Mouse (Mus musculus): ENCODE measurements at regions not wholly inside any gene's neighbourhood (a gene's known extent, or its start where the extent isn't known, plus 50 kb on each side); places are given as distances from the start of the nearest gene placed in this dataset.
A peak's percentile ranks its signal among the peaks of the same experiment; 100 is the strongest.

GRCm38 (mm10) chr3:70216096-70216495, 208.7 kb downstream of the Otol1 start:
- no peak for DNase-seq

- DNase-seq = no peak
These were observed 211.4 kb downstream of the Otol1 start for GRCm38 (mm10) chr3:70218757-70219360.

- DNase-seq = no peak
These were observed 216.1 kb downstream of the Otol1 start for GRCm38 (mm10) chr3:70223443-70224065.

- no peak for DNase-seq
These were observed 217.4 kb downstream of the Otol1 start for GRCm38 (mm10) chr3:70224846-70225245.

- DNase-seq = no peak
These were observed 219.8 kb downstream of the Otol1 start for GRCm38 (mm10) chr3:70227165-70227564.

GRCm38 (mm10) chr3:70248655-70249054, 241.2 kb downstream of the Otol1 start:
- DNase-seq = no peak

- DNase-seq = no peak
These were observed 242.5 kb downstream of the Otol1 start for GRCm38 (mm10) chr3:70249922-70250321.

- no peak for DNase-seq
These were observed 243.3 kb downstream of the Otol1 start for GRCm38 (mm10) chr3:70250733-70251132.

- no peak for DNase-seq
These were observed 255.9 kb downstream of the Otol1 start for GRCm38 (mm10) chr3:70263318-70263717.

GRCm38 (mm10) chr3:70288590-70289388, 281.4 kb downstream of the Otol1 start:
- DNase-seq = no peak

- peak; percentile 63 for DNase-seq
These were observed 300.1 kb downstream of the Otol1 start for GRCm38 (mm10) chr3:70307556-70307955.

- DNase-seq = peak; percentile 68
These were observed 300.6 kb downstream of the Otol1 start for GRCm38 (mm10) chr3:70308061-70308461.

GRCm38 (mm10) chr3:70309304-70309703, 301.9 kb downstream of the Otol1 start:
- peak; percentile 48 for DNase-seq

GRCm38 (mm10) chr3:70311055-70311454, 303.6 kb downstream of the Otol1 start:
- no peak for DNase-seq

- no peak for DNase-seq
These were observed 304.6 kb downstream of the Otol1 start for GRCm38 (mm10) chr3:70312034-70312433.

- no peak for DNase-seq
These were observed 305.9 kb downstream of the Otol1 start for GRCm38 (mm10) chr3:70313119-70313868.

- DNase-seq = no peak
These were observed 306.8 kb downstream of the Otol1 start for GRCm38 (mm10) chr3:70314239-70314638.

- no peak for DNase-seq
These were observed 311.0 kb downstream of the Otol1 start for GRCm38 (mm10) chr3:70318377-70318776.

- no peak for DNase-seq
These were observed 311.7 kb downstream of the Otol1 start for GRCm38 (mm10) chr3:70319139-70319538.

- DNase-seq = no peak
These were observed 313.8 kb downstream of the Otol1 start for GRCm38 (mm10) chr3:70321161-70321657.

GRCm38 (mm10) chr3:70324692-70325091, 317.3 kb downstream of the Otol1 start:
- DNase-seq = no peak
